Mouse (Mus musculus): ENCODE results near the gene Kif5c. TPM values are rescaled to one million over a fixed set of nuclear protein-coding genes. Genes with fewer than 3 reads are reported as not detected.

Gene Kif5c
- polyA plus RNA-seq, 1 experiment, result 1.9 TPM

- no peak for DNase-seq (ENCODE audit: low read depth)
Measured at GRCm38 (mm10) chr2:49621234-49621633, 2.1 kb downstream of the Kif5c start.

GRCm38 (mm10) chr2:49625581-49625980 is 6.5 kb downstream of the Kif5c start:
- no peak for DNase-seq (ENCODE audit: low read depth)

GRCm38 (mm10) chr2:49627611-49628010 is 8.5 kb downstream of the Kif5c start:
- no peak for DNase-seq (ENCODE audit: low read depth)

- DNase-seq (ENCODE audit: low read depth), result no peak
Measured at GRCm38 (mm10) chr2:49628094-49628705, 9.1 kb downstream of the Kif5c start.

GRCm38 (mm10) chr2:49629181-49629580 is 10.1 kb downstream of the Kif5c start:
- no peak for DNase-seq (ENCODE audit: low read depth)

- DNase-seq (ENCODE audit: low read depth), result no peak
Measured at GRCm38 (mm10) chr2:49630636-49631035, 11.5 kb downstream of the Kif5c start.

- DNase-seq (ENCODE audit: low read depth), result no peak
Measured at GRCm38 (mm10) chr2:49633231-49633630, 14.1 kb downstream of the Kif5c start.

- DNase-seq (ENCODE audit: low read depth), result no peak
Measured at GRCm38 (mm10) chr2:49642761-49643160, 23.7 kb downstream of the Kif5c start.

- DNase-seq (ENCODE audit: low read depth), result no peak
Measured at GRCm38 (mm10) chr2:49643756-49644155, 24.7 kb downstream of the Kif5c start.

GRCm38 (mm10) chr2:49647591-49647990 is 28.5 kb downstream of the Kif5c start:
- no peak for DNase-seq (ENCODE audit: low read depth)

GRCm38 (mm10) chr2:49648344-49648743 is 29.2 kb downstream of the Kif5c start:
- DNase-seq (ENCODE audit: low read depth), result no peak

- DNase-seq (ENCODE audit: low read depth), result no peak
Measured at GRCm38 (mm10) chr2:49648806-49649205, 29.7 kb downstream of the Kif5c start.

GRCm38 (mm10) chr2:49649211-49649610 is 30.1 kb downstream of the Kif5c start:
- DNase-seq (ENCODE audit: low read depth), result no peak

- DNase-seq (ENCODE audit: low read depth), result no peak
Measured at GRCm38 (mm10) chr2:49651737-49652136, 32.6 kb downstream of the Kif5c start.

- DNase-seq (ENCODE audit: low read depth), result no peak
Measured at GRCm38 (mm10) chr2:49654606-49655005, 35.5 kb downstream of the Kif5c start.

GRCm38 (mm10) chr2:49655195-49655873 is 36.2 kb downstream of the Kif5c start:
- DNase-seq (ENCODE audit: low read depth), result no peak

- DNase-seq (ENCODE audit: low read depth), result no peak
Measured at GRCm38 (mm10) chr2:49655874-49656195, 36.7 kb downstream of the Kif5c start.

GRCm38 (mm10) chr2:49656988-49657387 is 37.9 kb downstream of the Kif5c start:
- no peak for DNase-seq (ENCODE audit: low read depth)

- DNase-seq (ENCODE audit: low read depth), result no peak
Measured at GRCm38 (mm10) chr2:49657666-49658065, 38.6 kb downstream of the Kif5c start.

GRCm38 (mm10) chr2:49658988-49659387 is 39.9 kb downstream of the Kif5c start:
- DNase-seq (ENCODE audit: low read depth), result no peak

- no peak for DNase-seq (ENCODE audit: low read depth)
Measured at GRCm38 (mm10) chr2:49659964-49660363, 40.9 kb downstream of the Kif5c start.

GRCm38 (mm10) chr2:49660375-49660923 is 41.4 kb downstream of the Kif5c start:
- no peak for DNase-seq (ENCODE audit: low read depth)

- DNase-seq (ENCODE audit: low read depth), result no peak
Measured at GRCm38 (mm10) chr2:49661348-49661747, 42.2 kb downstream of the Kif5c start.
